Mouse (Mus musculus) embryonic facial prominence, embryonic 14.5 days (tissue): ENCODE data around the gene Camta1. TPM values are rescaled to one million over a fixed set of nuclear protein-coding genes. Genes with fewer than 3 reads are reported as not detected.
A peak's percentile ranks its signal among the peaks of the same experiment; 100 is the strongest.

Experiments
- ATAC-seq: fragments of 200-750 bp; cut with Nextera tagmentation; 2 replicates; pipeline ENCODE4 v1.8.0; 2017; ENCODE audit warnings: low read depth, moderate number of reproducible peaks, moderate TSS enrichment
- DNase-seq: peaks from one replicate; pipeline ENCODE4 v3.0.0-alpha.2; 2015; ENCODE audit warnings: low spot score
- H3K27ac ChIP-seq: fragments of 300-500 bp; sonication (generic); replicated peaks from 2 replicates; pipeline ENCODE4 v1.5.1; 2014; ENCODE audit warnings: low read depth, mild to moderate bottlenecking, low read length, moderate library complexity
- H3K27me3 ChIP-seq: fragments of 300-500 bp; sonication (generic); replicated peaks from 2 replicates; pipeline ENCODE4 v1.6.1; 2014; ENCODE audit warnings: low read length; ENCODE audit not compliant: control insufficient read depth, insufficient read depth
- H3K36me3 ChIP-seq: fragments of 300-500 bp; sonication (generic); 2 replicates; pipeline ENCODE4 v1.6.1; 2014; ENCODE audit warnings: low read length, mixed read lengths; ENCODE audit not compliant: control insufficient read depth, insufficient read depth
- H3K4me1 ChIP-seq: fragments of 300-500 bp; sonication (generic); 2 replicates; pipeline ENCODE4 v1.6.1; 2014; ENCODE audit warnings: antibody characterized with exemption, low read length; ENCODE audit not compliant: control insufficient read depth, insufficient read depth
- H3K4me2 ChIP-seq: fragments of 300-500 bp; sonication (generic); 2 replicates; pipeline ENCODE4 v1.6.1; 2014; ENCODE audit warnings: low read depth, mild to moderate bottlenecking, low read length, moderate library complexity, mixed read lengths
- H3K4me3 ChIP-seq: fragments of 300-500 bp; sonication (generic); 2 replicates; pipeline ENCODE4 v1.5.1; 2014; ENCODE audit warnings: low read depth, mild to moderate bottlenecking, low read length
- H3K9ac ChIP-seq: fragments of 300-500 bp; sonication (generic); 2 replicates; pipeline ENCODE4 v1.6.1; 2014; ENCODE audit warnings: low read depth, mild to moderate bottlenecking, low read length, moderate library complexity, mixed read lengths
- H3K9me3 ChIP-seq: fragments of 300-500 bp; sonication (generic); 2 replicates; pipeline ENCODE4 v1.6.1; 2016; ENCODE audit warnings: low read length; ENCODE audit not compliant: control insufficient read depth
- WGBS: fragments of 180-500 bp; shearing (Covaris S2); extraction: QIAGEN DNeasy Blood & Tissue Kit; methylation state at CpG from one replicate; pipeline ENCODE4 v1.1.7; 2014; 5-methylcytosine and 5-hydroxymethylcytosine counted together
- polyA plus RNA-seq: library from polyadenylated mRNA; unstranded; fragments of >200 nt; fragmentation: Nextera tagmentation; extraction: Ambion mirVana; gene quantifications from 2 replicates; pipeline ENCODE4 v1.2.1, GENCODE M21; 2014

Camta1 gene
- polyA plus RNA-seq, 1 experiment from 2014 or later: 77.3 TPM

DNA sequence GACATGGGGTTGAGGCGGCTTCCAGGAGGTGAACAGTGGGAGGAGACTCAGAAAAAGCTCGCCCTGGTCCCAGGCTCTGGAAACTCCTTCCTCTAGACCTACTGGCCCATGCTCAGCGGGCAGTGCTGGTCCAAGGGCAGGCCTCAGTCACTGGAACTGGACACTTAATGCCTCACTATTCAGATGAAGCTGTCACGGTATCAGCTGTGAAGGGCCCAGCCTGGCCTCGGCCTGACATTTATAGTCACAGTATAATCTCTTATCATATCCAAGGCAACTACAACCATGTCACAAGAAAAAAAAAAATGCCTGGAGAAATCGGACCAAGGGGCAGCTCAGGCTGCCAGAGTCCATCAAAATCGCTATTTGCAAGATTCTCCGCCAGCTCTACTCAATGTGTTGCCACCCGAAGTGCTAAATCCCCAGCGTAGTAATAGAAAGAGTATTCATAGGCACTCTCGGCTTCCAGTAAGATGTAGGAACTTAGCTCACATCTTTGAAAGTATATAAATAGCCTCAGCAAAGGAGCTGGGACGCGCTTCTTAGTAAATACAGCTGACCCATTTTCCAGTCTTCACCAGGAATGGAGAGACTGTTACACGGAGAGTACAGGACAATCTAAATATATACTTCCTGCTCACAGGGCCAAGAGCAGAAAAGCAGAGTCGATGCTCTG, 110.3 kb downstream of the Camta1 start:
- H3K27me3 ChIP-seq: no peaks in the 10 kb centered on the region
- H3K27ac ChIP-seq: no peak overlapping the region
- DNase-seq (no peak), ATAC-seq (no peak)
- 83% methylated on average over 15 of the region's 15 CpGs for WGBS
- H3K4me2 ChIP-seq: no peak overlapping the region
- H3K4me3 ChIP-seq: no peak overlapping the region
- peaks cover 17% of the 10 kb centered on the region for H3K4me1 ChIP-seq
- no peaks in the 10 kb centered on the region for H3K36me3 ChIP-seq
- H3K9ac ChIP-seq: no peak overlapping the region
- no peaks in the 10 kb centered on the region for H3K9me3 ChIP-seq

DNA sequence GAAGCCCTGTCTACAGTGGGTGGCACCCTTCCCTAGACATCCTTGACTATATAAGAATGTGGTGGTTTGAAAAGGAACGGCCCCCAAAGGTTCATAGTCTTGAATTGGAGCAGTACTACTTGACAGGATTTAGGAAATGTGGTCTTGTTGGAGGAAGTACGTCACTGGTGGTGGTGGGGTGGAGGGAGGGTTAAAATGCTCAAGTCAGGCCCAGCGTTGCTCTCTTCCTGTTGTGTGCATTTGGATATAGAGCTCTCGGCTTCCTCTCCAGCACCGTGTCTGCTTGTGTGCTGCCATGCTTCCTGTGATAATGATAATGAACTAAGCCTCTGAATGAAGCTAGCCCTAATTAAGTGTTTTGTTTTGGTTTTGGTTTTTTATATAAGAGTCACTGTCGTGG, 114.0 kb downstream of the Camta1 start:
- Histone ChIP-seq H3K4me1 (peaks cover 10% of the 10 kb centered on the region), H3K4me2 (no peak overlapping the region), H3K4me3 (no peak overlapping the region), H3K9ac (no peak overlapping the region), H3K36me3 (no peaks in the 10 kb centered on the region), H3K9me3 (no peaks in the 10 kb centered on the region), H3K27me3 (no peaks in the 10 kb centered on the region), H3K27ac (no peak overlapping the region)
- 68% methylated on average over 6 of the region's 6 CpGs for WGBS
- DNase-seq (no peak), ATAC-seq (no peak)

DNA sequence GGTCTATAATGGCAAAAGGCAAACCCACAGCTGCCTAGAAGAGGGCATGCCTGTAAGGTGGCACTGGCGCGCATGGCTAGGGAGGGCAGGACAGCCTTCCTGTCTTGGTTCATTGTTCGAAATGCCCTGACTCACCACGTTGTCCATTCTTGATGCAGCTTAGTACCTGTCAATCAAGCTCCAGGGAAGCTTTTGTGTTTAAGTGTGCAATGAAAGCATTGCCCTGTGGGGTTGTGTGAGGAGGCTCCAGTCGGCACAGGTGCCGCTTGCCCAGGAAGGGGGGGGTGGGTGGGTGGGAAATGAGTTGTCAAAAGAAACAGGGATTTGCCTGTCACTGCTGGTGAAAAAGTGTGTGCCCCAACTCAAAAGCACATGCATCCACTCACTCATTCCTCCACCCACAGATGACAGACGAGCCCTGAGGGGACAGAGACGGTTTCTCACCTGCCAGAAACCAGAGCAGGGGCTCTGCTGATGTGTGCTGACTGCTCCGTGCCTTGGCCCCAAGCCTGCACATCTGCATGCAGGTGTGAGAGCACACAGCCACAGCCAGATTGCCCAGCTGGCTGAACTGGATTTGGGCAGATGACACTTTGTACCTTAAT, 115.6 kb downstream of the Camta1 start:
- no peak overlapping the region for H3K9ac ChIP-seq
- WGBS: 51% methylated on average over 9 of the region's 9 CpGs
- H3K4me3 ChIP-seq: no peak overlapping the region
- no peak overlapping the region for H3K4me2 ChIP-seq
- no peaks in the 10 kb centered on the region for H3K9me3 ChIP-seq
- H3K4me1 ChIP-seq: peaks cover 4% of the 10 kb centered on the region; the same call in 1 of the 2 replicates
- H3K27me3 ChIP-seq: no peaks in the 10 kb centered on the region
- DNase-seq: peak; percentile 67
- H3K27ac ChIP-seq: no peak overlapping the region
- no peaks in the 10 kb centered on the region for H3K36me3 ChIP-seq
- ATAC-seq: peak; percentile 60

DNA sequence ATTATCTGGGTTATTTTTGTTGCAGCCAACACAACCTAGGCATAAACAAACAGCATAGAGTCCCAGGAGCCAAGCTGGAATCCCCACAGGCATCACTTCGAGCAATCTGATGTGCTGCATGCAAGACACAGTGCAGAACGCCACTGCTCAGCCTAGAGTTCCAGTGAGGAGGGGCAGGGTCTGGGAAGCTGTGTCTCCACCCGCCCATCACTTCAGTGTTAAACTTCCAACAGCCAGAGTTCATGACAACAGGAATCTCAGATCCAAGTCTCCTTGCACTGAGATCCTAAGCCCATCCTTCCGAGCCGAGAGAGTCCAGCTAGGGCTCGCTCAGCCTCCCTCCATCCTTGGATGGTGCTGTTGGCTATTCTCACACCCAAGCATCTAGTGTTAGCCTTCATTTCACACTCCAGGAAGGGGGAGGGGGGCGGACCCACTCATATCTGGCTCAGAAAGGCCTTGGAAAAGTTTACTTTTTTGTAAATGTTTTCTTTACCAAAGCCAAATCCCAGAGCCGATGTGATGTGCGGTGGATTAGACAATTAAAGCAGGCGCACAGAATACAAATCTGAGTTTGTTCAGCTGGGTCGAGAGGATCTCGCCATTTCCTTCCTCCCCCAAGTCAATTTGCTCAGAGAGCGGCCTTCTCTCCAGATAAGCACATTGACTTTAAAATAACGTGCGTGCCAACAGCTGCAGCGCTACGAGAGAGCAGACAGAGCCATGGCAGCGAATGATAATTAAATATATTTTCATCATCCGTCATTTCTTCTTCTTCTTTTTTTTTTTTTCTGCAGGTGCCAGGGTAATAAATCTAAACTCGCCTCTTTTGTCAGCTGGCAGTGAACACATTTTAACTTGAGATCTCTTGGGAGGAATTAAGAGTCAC, 120.2 kb downstream of the Camta1 start:
- no peak overlapping the region for H3K4me3 ChIP-seq
- ATAC-seq (no peak), DNase-seq (peak; percentile 55)
- no peak overlapping the region for H3K4me2 ChIP-seq
- H3K27ac ChIP-seq: no peak overlapping the region
- no peaks in the 10 kb centered on the region for H3K36me3 ChIP-seq
- no peaks in the 10 kb centered on the region for H3K9me3 ChIP-seq
- peaks cover 7% of the 10 kb centered on the region; the same call in 1 of the 2 replicates for H3K4me1 ChIP-seq
- 55% methylated on average over 20 of the region's 20 CpGs for WGBS
- H3K9ac ChIP-seq: no peak overlapping the region
- H3K27me3 ChIP-seq: no peaks in the 10 kb centered on the region

DNA sequence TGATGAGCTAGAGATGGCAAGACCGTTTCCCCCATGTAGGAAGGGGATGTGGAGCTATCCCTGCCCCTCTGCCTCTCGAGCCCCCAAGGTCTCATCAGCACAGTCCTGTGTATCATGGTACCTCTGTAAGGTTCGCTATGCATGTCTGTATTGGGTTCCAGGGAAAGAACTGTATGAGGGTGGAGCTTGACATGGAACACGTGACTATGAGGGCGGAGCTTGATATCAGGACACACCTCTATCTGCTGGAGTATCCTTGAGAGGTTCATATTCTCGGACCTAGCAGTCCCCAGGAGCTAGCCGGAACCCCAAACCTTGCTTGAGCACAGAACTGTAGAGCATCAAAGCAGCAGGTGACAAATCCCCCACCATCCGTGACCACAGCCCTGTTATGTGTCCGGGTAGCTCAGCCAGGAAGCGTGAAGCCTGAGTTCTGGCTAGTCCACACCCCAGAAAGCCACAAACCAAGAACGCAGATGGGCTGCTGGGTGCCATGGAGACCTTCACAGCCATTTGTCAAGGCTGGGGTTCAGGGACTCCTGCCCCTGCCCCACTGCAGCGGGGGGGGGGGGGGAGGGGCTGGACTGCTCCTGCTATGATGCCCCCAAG, 122.2 kb downstream of the Camta1 start:
- H3K4me2 ChIP-seq: no peak overlapping the region
- H3K4me3 ChIP-seq: no peak overlapping the region
- H3K27me3 ChIP-seq: no peaks in the 10 kb centered on the region
- H3K36me3 ChIP-seq: no peaks in the 10 kb centered on the region
- peaks cover 7% of the 10 kb centered on the region; the same call in 1 of the 2 replicates for H3K4me1 ChIP-seq
- WGBS: 80% methylated on average over 11 of the region's 12 CpGs
- H3K27ac ChIP-seq: no peak overlapping the region
- ATAC-seq (no peak), DNase-seq (no peak)
- H3K9ac ChIP-seq: no peak overlapping the region
- no peaks in the 10 kb centered on the region for H3K9me3 ChIP-seq

DNA sequence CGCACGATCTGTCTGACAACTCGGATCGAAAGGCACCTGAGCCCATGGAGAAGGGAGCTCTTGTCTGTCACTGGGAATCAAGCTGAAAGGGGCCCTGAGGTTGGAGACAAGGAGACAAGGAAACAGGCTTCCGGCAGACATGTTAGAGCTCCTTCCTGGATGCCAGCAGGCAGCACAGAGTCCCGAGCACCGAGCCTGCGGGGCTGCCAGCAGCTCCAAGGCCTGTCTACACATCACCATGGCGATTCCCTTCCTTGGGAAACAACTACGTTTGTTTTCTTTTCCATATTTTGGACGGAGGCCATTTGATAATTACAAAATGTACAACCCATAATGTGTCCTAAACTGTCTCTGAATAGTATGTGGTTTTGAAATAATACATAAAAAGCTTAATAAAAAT, 122.8 kb downstream of the Camta1 start:
- no peaks in the 10 kb centered on the region for H3K9me3 ChIP-seq
- WGBS: 57% methylated on average over 11 of the region's 11 CpGs
- H3K9ac ChIP-seq: no peak overlapping the region
- no peaks in the 10 kb centered on the region for H3K36me3 ChIP-seq
- no peak overlapping the region for H3K4me2 ChIP-seq
- DNase-seq (no peak), ATAC-seq (no peak)
- H3K4me1 ChIP-seq: peaks cover 7% of the 10 kb centered on the region; the same call in 1 of the 2 replicates
- peak overlapping the region; percentile 2; the same call in 1 of the 2 replicates for H3K27ac ChIP-seq
- H3K4me3 ChIP-seq: no peak overlapping the region
- H3K27me3 ChIP-seq: no peaks in the 10 kb centered on the region

DNA sequence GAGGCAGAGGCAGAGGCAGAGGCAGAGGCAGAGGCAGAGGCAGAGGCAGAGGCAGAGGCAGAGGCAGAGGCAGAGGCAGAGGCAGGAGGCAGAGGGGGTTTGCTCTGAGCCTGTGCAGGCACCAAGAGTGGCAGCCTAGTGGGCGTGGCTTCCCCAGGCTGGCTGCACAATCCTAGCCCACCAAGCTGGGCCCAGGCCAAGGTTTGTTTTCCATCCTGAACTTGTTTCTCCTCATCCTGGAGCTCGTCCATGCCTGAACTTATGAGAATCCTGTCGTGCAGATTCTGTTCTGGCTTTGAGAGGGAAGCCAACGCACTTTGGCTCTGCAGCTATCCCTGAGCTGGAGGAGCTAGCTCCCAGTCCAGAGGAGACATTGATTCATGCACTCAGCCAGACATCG, 123.4 kb downstream of the Camta1 start:
- Histone ChIP-seq H3K9ac (no peak overlapping the region), H3K27me3 (no peaks in the 10 kb centered on the region), H3K4me2 (no peak overlapping the region), H3K4me3 (no peak overlapping the region), H3K4me1 (peaks cover 3% of the 10 kb centered on the region; the same call in 1 of the 2 replicates), H3K36me3 (no peaks in the 10 kb centered on the region), H3K27ac (peak overlapping the region; percentile 2; the same call in 1 of the 2 replicates), H3K9me3 (no peaks in the 10 kb centered on the region)
- 53% methylated on average over 5 of the region's 5 CpGs for WGBS
- DNase-seq (peak; percentile 74), ATAC-seq (no peak; the same call in 1 of the 2 replicates)

DNA sequence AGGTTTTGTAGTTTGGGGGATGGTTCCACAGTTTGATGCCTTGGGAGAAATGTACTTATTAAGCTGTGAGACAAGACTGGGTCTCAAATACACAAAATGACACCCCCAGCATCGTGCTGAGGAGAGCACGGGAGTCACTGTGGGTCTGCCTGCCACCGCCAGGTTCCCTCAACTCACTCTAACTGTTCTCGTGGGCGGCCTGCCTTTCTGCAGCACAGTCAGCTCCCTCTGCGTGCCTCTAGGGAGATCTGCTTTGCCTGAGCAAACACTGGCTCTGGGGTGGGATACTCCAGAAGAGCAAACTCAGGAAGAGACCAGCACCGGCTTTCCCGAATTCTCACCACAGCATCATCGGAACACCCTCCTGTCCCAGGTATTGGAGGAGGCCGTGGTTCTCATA, 129.0 kb downstream of the Camta1 start:
- no peak overlapping the region for H3K4me3 ChIP-seq
- no peaks in the 10 kb centered on the region for H3K27me3 ChIP-seq
- no peak overlapping the region for H3K27ac ChIP-seq
- no peak overlapping the region for H3K4me2 ChIP-seq
- 65% methylated on average over 10 of the region's 10 CpGs for WGBS
- H3K9ac ChIP-seq: no peak overlapping the region
- H3K4me1 ChIP-seq: no peaks in the 10 kb centered on the region
- DNase-seq (no peak), ATAC-seq (no peak)
- H3K36me3 ChIP-seq: no peaks in the 10 kb centered on the region
- no peaks in the 10 kb centered on the region for H3K9me3 ChIP-seq
